Mouse (Mus musculus): ENCODE measurements at regions not wholly inside any gene's neighbourhood (a gene's known extent, or its start where the extent isn't known, plus 50 kb on each side); places are given as distances from the start of the nearest gene placed in this dataset.

GRCm38 (mm10) chr1:63875297-63875962, 106.4 kb upstream of the 4933402D24Rik start:
- Histone ChIP-seq H3K36me3 (no peaks in the 10 kb centered on the region), H3K27me3 (no peaks in the 10 kb centered on the region), H3K4me2 (no peak overlapping the region), H3K4me3 (no peak overlapping the region), H3K9me3 (no peaks in the 10 kb centered on the region), H3K9ac (no peak overlapping the region), H3K27ac (replicated peaks) (no peak overlapping the region), H3K4me1 (replicated peaks) (no peaks in the 10 kb centered on the region)
- no peak for ATAC-seq (ENCODE audit: low read depth)
- WGBS, result 48% methylated on average over 2 of the region's 3 CpGs

GRCm38 (mm10) chr1:63871831-63872230, 102.8 kb upstream of the 4933402D24Rik start:
- H3K9me3 ChIP-seq, result no peaks in the 10 kb centered on the region
- H3K27me3 ChIP-seq, result no peaks in the 10 kb centered on the region
- H3K4me2 ChIP-seq, result no peak overlapping the region
- H3K4me1 ChIP-seq (replicated peaks), result no peaks in the 10 kb centered on the region
- H3K9ac ChIP-seq, result no peak overlapping the region
- 89% methylated on average over 6 of the region's 6 CpGs for WGBS
- H3K4me3 ChIP-seq, result no peak overlapping the region
- no peak for ATAC-seq (ENCODE audit: low read depth)
- no peaks in the 10 kb centered on the region for H3K36me3 ChIP-seq
- H3K27ac ChIP-seq (replicated peaks), result no peak overlapping the region

- no peak overlapping the region for H3K9ac ChIP-seq
- no peak overlapping the region for H3K27ac ChIP-seq (replicated peaks)
- no peaks in the 10 kb centered on the region for H3K27me3 ChIP-seq
- no peak overlapping the region for H3K4me2 ChIP-seq
- no peak overlapping the region for H3K4me3 ChIP-seq
- ATAC-seq (ENCODE audit: low read depth), result no peak
- 78% methylated on average over 2 of the region's 2 CpGs for WGBS
- no peaks in the 10 kb centered on the region for H3K4me1 ChIP-seq (replicated peaks)
- H3K36me3 ChIP-seq, result no peaks in the 10 kb centered on the region
- H3K9me3 ChIP-seq, result no peaks in the 10 kb centered on the region
Measured at GRCm38 (mm10) chr1:63869342-63869741, 100.3 kb upstream of the 4933402D24Rik start.

- H3K4me1 ChIP-seq (replicated peaks), result peaks cover 16% of the 10 kb centered on the region
- H3K27me3 ChIP-seq, result no peaks in the 10 kb centered on the region
- WGBS, result 43% methylated on average over 6 of the region's 6 CpGs
- no peak overlapping the region for H3K4me2 ChIP-seq
- no peaks in the 10 kb centered on the region for H3K9me3 ChIP-seq
- no peaks in the 10 kb centered on the region for H3K36me3 ChIP-seq
- H3K4me3 ChIP-seq, result no peak overlapping the region
- H3K9ac ChIP-seq, result no peak overlapping the region
- ATAC-seq (ENCODE audit: low read depth), result peak; percentile 71
- peak overlapping the region; percentile 75 for H3K27ac ChIP-seq (replicated peaks)
Measured at GRCm38 (mm10) chr1:63857933-63858649, 89.0 kb upstream of the 4933402D24Rik start.

GRCm38 (mm10) chr1:63857468-63857867, 88.4 kb upstream of the 4933402D24Rik start:
- peaks cover 16% of the 10 kb centered on the region for H3K4me1 ChIP-seq (replicated peaks)
- ATAC-seq (ENCODE audit: low read depth), result 0 out of 2 replicates have a peak, but pooled peaks have one; percentile 53
- WGBS, result 43% methylated on average over 5 of the region's 5 CpGs
- no peaks in the 10 kb centered on the region for H3K36me3 ChIP-seq
- H3K9me3 ChIP-seq, result no peaks in the 10 kb centered on the region
- H3K4me2 ChIP-seq, result no peak overlapping the region
- no peak overlapping the region for H3K4me3 ChIP-seq
- no peak overlapping the region for H3K9ac ChIP-seq
- peak overlapping the region; percentile 75 for H3K27ac ChIP-seq (replicated peaks)
- H3K27me3 ChIP-seq, result no peaks in the 10 kb centered on the region

- no peaks in the 10 kb centered on the region for H3K27me3 ChIP-seq
- WGBS, result 81% methylated on average over 2 of the region's 2 CpGs
- H3K36me3 ChIP-seq, result no peaks in the 10 kb centered on the region
- H3K4me3 ChIP-seq, result no peak overlapping the region
- ATAC-seq (ENCODE audit: low read depth), result no peak
- H3K9ac ChIP-seq, result no peak overlapping the region
- peaks cover 22% of the 10 kb centered on the region for H3K4me1 ChIP-seq (replicated peaks)
- H3K9me3 ChIP-seq, result no peaks in the 10 kb centered on the region
- no peak overlapping the region for H3K27ac ChIP-seq (replicated peaks)
- no peak overlapping the region for H3K4me2 ChIP-seq
Measured at GRCm38 (mm10) chr1:63856366-63856765, 87.3 kb upstream of the 4933402D24Rik start.

- no peak overlapping the region for H3K9ac ChIP-seq
- H3K9me3 ChIP-seq, result no peaks in the 10 kb centered on the region
- H3K27me3 ChIP-seq, result no peaks in the 10 kb centered on the region
- H3K27ac ChIP-seq (replicated peaks), result no peak overlapping the region
- H3K4me1 ChIP-seq (replicated peaks), result peaks cover 22% of the 10 kb centered on the region
- H3K36me3 ChIP-seq, result no peaks in the 10 kb centered on the region
- H3K4me2 ChIP-seq, result no peak overlapping the region
- no peak overlapping the region for H3K4me3 ChIP-seq
- no peak for ATAC-seq (ENCODE audit: low read depth)
- WGBS, result 69% methylated on average over 3 of the region's 3 CpGs
Measured at GRCm38 (mm10) chr1:63854794-63855193, 85.7 kb upstream of the 4933402D24Rik start.

GRCm38 (mm10) chr1:63851476-63852094, 82.5 kb upstream of the 4933402D24Rik start:
- no peak for ATAC-seq (ENCODE audit: low read depth)
- Histone ChIP-seq H3K27ac (replicated peaks) (no peak overlapping the region), H3K4me2 (no peak overlapping the region), H3K4me1 (replicated peaks) (peaks cover 6% of the 10 kb centered on the region; the same call in 1 of the 2 replicates), H3K36me3 (no peaks in the 10 kb centered on the region), H3K9me3 (no peaks in the 10 kb centered on the region), H3K4me3 (no peak overlapping the region), H3K27me3 (no peaks in the 10 kb centered on the region), H3K9ac (no peak overlapping the region)
- WGBS, result 53% methylated on average over 4 of the region's 4 CpGs

GRCm38 (mm10) chr1:63850262-63850661, 81.2 kb upstream of the 4933402D24Rik start:
- H3K4me2 ChIP-seq, result no peak overlapping the region
- no peak for ATAC-seq (ENCODE audit: low read depth)
- H3K9me3 ChIP-seq, result no peaks in the 10 kb centered on the region
- H3K4me3 ChIP-seq, result no peak overlapping the region
- no peaks in the 10 kb centered on the region for H3K27me3 ChIP-seq
- 84% methylated on average over 3 of the region's 3 CpGs for WGBS
- no peak overlapping the region for H3K27ac ChIP-seq (replicated peaks)
- H3K4me1 ChIP-seq (replicated peaks), result peaks cover 6% of the 10 kb centered on the region; the same call in 1 of the 2 replicates
- H3K9ac ChIP-seq, result no peak overlapping the region
- H3K36me3 ChIP-seq, result no peaks in the 10 kb centered on the region

GRCm38 (mm10) chr1:63828174-63828844, 59.2 kb upstream of the 4933402D24Rik start:
- Histone ChIP-seq H3K4me3 (no peak overlapping the region), H3K36me3 (no peaks in the 10 kb centered on the region), H3K4me2 (no peak overlapping the region), H3K9me3 (no peaks in the 10 kb centered on the region), H3K4me1 (replicated peaks) (0 out of 2 replicates have a peak, but pooled peaks cover 7% of the 10 kb centered on the region), H3K27ac (replicated peaks) (no peak overlapping the region), H3K27me3 (no peaks in the 10 kb centered on the region), H3K9ac (no peak overlapping the region)
- WGBS, result 32% methylated on average over 5 of the region's 5 CpGs
- ATAC-seq (ENCODE audit: low read depth), result no peak

GRCm38 (mm10) chr1:63820614-63821270, 51.7 kb upstream of the 4933402D24Rik start:
- Histone ChIP-seq H3K9me3 (no peaks in the 10 kb centered on the region), H3K4me3 (no peak overlapping the region), H3K9ac (no peak overlapping the region), H3K4me2 (no peak overlapping the region), H3K4me1 (replicated peaks) (peaks cover 22% of the 10 kb centered on the region), H3K36me3 (no peaks in the 10 kb centered on the region), H3K27me3 (no peaks in the 10 kb centered on the region), H3K27ac (replicated peaks) (peak overlapping the region; percentile 43; the same call in 1 of the 2 replicates)
- 44% methylated on average over 4 of the region's 4 CpGs for WGBS
- no peak for ATAC-seq (ENCODE audit: low read depth)

All from neural tube, embryonic 13.5 days (tissue).